Mouse (Mus musculus): ENCODE results near the gene Plod2. TPM values are rescaled to one million over a fixed set of nuclear protein-coding genes. Genes with fewer than 3 reads are reported as not detected.
A peak's percentile ranks its signal among the peaks of the same experiment; 100 is the strongest.

The Plod2 gene
- total RNA-seq, 2 experiments from 2014 or later = 95.6 to 128 TPM

DNA sequence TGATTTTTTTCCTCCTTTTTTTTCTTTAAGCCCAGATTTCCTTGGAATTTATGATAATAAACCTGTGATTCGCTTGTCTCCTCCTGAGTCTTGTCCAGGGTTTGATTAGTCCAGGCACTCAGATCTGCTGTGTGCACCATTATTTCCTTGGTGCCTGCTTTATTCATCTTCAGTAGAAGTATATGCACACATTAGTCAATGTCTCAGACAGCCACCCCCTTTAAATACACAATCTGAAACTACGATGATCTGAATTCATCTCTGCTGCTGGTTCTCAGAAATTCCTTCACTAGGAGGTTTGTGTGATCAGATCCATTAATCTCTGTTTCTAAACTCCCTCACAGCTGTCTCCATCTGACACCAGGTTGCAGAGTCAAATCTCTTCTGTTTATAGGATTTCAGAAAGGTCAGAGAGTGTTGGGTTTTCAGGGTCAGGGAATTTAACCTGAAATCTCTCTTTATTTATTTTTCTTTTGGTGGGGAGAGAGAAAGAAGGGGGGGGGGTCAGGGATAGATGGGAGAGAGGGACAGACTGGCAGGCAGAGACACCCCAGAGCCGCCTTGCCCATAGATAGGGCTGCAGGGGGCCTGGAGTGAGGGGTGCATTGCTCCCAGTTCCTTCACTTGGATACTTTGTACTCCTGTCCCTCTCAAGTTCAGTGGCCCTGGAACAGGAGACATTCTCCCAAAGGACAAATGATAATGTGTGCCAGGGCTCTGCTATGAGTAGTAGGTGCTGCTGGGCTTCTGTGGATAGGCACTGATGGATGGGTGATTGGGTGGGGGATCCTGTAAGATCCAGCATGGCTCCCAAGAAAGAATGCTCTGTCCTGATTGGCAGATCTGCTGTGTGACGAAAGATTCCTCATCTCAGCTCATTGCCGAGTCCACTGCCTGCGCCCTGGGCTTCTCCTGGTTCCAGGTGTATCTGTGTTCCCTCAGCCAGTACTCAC, 13.3 kb downstream of the Plod2 start:
- no peak for DNase-seq

DNA sequence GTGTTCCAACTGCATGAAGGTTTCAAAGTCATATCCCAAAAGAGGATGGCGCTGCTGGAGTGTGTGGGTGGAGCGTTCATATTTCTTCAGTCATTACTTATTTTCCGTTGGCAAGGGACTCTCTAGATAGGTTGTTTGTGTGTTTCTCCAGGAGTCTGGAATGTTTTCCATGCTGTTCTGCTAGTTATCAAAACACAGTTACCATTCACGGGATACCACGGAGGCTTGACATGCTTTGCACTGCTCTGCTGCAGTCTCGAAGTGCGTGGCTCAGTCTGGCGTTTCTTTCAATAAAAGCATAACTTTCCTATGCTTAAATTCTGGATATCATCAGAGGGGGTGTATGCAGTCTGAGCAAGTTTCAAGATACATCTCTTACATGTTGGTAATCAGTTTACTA, 17.7 kb downstream of the Plod2 start:
- no peak for DNase-seq

DNA sequence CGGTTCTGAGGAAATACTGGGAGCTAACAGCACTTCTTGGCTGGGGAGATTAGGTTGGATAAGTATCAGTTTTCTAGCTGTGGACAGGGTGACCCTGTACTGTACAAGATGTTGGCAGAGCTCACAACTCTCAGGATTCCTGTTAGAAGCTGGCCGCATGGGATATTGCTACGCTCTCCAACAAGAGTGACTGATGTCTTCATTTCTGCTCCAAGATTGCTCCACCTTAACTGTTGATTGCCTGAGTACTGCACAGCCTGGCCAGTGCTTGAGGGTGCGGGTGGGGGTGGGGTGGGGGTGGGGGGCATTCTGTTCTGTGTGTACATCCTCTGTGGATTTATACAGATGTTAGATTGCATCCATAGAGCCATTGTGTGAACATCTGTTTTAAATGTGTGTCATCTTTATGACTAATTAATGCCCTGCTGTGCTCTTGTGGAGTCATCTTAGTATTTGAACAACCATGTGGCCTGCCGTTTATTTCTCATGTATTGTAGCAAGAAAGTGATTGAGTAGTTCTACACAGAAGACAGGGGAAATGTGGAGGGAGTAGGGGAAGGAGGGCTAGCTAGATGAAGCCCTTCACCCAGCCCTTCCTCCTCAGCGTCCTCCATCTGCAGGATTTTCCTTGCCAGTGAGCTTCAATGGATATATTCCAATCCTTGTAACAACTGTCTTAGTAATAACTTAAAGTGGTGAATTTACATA, 19.0 kb downstream of the Plod2 start:
- peak; percentile 59 for DNase-seq

DNA sequence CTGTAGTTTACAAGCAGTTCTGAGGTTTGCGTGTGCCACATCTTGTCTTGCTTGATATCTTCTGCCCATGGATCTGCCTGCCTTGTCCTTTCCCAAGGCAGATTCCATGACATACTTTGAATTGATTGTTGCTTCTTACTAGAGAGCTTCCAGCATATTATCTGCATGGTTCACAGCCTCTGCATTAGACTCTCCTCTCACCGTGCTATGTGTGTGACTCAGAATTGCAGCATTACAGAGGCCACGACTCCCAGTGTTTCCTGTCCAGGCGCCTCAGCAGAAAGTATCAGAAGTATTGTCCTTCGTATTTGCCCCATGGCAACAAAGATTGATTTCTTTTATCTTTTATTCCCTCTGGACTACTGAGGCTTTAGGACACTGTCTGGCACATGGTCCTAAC, 20.4 kb downstream of the Plod2 start:
- DNase-seq = no peak

DNA sequence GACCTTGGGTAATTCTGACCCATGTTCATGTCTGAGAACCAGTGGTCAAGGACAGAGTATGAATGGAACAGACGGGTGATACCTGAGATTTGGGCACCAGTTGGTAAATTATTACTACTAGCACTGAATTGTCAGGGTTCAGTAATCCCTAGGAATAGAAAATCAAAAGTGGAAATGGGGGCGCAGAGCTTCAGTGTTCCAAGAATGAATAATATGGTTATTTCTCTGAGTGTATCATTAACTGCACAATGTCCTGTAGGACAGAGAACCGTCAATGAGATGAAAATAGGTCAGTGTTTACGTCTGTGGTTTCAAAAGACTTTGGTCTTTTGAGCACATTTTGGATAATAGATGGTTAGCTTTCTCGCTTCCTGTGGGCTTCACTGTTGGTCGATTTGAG, 21.3 kb downstream of the Plod2 start:
- no peak for DNase-seq

DNA sequence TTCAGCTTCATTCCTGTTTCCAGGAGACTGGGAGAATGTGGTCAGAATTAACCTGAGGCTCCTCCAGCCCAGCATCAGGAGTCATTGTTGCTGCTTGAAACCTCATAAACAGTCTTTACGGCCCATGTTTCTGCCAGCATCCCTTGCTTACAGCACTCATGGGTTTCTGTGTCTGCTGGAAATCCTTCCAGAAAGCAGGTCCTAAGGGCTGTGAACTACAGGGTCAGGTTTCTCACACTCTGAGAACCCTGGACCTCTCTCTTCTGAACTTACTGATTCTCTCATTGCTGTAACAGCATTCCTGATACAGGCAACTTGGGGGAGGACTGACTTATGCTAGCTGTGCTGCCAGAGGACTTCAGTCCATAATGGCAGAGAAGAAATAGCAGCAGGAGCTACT, 22.4 kb downstream of the Plod2 start:
- DNase-seq = no peak

DNA sequence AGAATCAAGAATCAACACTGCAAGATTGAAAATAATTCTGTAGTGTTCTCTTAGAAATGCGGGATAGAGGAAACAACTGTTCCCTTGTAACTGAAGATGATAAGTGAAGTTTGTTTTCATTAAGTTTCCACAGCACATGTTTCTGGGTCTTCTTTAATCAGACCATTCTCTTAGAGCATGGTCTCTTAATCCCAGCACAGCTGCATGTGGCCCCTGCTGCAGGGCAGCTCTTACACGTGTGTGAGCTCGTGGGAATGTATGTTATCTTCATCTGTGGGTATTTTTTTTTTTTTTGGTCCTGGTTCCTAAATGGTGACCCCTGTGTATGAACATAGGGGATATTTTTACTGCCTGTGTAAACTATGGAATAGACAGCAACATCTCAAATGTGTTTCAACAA, 24.2 kb downstream of the Plod2 start:
- no peak for DNase-seq

DNA sequence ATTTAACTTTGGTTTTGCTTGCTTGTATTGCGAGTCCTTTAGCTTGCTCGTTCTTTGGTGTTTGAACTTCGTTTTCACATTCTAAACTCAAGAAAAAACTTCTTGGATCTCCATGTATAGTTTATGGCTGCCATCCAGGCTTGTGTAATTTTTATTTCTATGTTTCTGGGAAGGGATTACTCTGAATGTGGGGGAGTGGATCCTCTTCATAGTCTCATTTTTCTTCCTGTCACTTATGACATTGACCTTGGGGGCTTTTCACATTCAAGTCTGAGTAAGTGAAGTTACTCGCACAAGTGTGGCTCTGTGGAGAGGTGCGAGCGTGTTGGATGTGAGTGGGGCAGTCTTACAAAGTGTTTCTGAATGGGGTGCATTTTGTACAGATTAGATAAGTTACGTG, 25.5 kb downstream of the Plod2 start:
- DNase-seq = no peak

DNA sequence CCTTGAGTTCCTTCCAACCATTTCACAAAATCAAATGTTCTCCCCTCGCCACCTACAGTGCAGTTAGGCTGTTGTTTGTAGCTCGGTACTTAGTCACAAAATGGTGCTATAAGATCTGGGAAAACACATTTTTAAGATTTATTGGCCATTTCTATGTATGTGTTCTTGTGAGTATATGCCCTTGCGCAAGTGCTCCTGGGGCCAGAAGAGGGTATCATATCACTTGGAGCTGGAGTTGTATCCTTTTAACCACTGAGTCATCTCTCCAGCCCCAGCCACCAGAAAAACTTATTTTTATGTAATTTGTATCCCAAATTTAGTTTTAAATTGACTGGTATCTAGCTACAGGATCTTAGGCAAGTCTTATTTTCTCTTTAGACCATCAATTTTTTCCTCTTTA, 26.8 kb downstream of the Plod2 start:
- DNase-seq = no peak

DNA sequence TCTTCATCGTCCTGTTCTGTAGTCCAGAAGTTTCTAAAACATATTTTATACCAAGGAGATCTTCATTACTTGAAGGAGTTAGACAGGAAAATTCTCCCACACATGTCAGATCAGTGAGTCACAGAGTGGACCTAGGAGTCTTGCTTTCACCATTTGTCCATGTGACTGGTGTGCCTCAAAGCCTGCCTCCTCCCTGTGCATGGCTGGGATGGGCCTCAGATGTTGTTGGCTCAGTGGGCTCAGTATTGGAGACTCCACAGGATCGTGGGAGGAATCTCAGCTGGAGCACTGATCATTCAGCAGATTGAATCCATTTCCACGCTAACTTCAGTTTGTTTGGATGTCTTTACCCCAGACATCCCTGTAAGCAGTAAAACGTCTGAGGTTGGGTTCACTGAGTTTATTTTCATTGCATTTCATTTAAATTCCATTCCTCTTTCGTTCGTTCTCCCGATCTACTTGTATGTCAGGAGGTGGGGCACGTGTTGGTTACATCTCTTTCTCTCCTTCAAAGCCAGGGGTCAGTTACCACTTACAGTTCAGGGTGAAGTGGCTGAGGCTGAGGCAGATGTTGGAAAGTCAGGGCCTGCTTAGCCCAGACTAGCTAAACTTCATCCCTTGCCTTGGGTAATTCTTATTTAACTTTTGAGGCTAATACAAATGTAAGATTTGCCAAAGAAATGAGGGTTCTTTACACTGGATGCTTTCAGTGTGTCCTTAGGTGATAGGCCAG, 30.5 kb downstream of the Plod2 start:
- DNase-seq = no peak

DNA sequence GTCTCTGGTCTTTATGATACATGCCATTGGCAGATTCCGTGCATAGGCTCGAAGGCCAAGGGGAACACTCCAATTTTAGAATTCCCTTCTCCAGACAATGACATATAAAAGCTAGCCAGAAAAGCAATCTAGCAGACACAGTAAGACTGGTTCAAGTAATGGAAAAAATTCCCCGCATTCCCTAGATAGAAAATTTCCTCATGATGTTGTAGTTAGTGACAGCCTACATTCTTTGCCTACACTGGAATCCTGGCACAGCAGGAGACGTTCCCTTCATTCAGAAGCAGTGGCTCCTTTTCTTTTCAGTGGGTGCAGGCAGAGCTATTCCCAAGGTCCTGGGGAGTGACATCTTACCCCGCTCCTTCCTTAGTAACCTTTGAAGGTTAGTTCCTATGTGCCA, 41.9 kb downstream of the Plod2 start:
- DNase-seq = no peak

DNA sequence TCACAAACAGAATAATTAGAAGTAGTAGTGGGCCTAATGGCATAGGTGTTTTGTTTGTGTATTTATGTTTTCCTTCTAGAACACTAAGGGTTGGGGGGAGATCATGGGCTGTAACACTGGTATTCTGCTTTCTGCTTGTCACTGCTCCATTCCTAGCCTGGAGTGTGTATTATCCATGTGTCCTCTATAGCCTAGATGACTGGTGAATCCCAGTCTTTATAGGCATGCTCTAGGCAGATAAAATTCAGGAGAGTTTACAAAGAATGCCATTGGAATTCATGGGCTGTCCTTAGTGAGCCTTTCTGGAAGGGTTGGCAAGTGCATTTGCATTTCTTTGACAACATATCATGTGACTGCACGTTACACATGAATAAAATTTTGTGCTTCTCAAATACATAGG, 44.0 kb downstream of the Plod2 start:
- no peak for DNase-seq

DNA sequence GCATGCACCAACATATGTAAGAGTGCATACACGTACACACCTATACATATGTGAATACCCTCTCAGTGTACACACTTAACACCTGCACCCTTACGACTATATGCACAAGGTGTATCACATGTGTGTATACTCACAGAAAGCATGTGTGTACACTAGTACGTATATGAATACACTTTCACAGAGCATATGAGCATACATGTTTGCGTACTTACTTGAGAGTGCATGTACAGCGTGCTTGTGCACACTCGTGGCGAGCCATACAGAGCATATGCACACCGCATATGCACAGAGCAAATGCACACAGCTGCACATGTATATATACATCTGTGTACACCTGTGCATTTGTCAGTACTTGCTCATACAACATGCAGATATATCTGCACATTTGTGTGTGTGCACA, 45.4 kb downstream of the Plod2 start:
- DNase-seq = no peak

DNA sequence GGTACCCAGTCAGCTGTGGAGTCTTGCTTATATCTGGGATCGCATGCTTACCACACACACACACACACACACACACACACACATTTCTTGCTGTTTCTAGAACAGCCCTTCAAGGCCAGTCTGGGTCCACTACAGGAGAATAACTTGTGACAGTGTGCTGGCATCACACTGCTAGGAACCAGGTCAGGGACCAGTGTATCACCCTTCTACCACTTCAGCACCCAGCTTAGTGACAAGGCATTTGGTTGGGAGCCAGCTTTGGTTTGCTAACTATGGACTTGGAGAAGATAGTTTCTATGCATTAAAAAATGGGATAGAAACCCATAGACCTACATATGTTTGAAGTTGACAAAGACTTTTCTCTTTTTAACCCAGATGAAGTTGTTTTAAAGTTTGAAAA, 46.2 kb downstream of the Plod2 start:
- peak; percentile 63 for DNase-seq

DNA sequence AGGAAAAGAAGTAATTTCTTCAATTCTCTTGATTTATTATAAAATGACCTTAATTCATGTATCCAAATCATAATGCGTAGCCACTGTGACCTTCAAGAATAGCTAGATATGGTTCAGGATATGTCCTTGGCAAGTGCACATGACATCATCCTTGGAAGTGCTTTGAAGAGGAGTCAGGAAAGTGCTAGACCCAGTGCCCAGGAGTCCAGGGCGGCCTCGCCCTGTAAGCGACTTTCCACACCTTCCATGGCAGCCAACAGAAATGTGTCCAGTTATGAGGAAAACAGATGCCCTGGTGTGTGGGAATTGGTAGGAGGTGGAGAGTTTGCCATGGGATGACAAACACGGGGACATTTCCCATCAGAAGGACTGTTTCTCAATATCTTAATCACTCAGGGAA, 47.0 kb downstream of the Plod2 start:
- DNase-seq = peak; percentile 52

DNA sequence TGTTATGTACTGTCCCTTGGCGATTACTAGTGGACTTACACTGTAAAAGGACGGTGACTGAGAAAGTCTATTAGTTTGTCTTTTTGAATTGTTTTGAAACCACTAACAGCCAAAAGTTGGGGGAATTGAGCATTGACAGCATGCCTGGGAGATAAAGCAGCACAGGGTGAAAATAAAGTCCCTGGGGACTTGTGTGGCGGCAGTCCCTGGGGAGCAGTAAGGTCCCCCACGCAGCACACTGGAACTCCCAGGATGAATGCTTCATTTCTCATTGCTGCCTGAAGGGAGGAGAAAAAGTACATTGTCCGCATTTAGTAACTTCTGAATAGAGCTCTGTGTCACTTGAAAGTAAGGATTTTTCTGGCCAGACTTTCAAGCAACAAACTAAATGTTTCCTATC, 49.5 kb downstream of the Plod2 start:
- DNase-seq = no peak

DNA sequence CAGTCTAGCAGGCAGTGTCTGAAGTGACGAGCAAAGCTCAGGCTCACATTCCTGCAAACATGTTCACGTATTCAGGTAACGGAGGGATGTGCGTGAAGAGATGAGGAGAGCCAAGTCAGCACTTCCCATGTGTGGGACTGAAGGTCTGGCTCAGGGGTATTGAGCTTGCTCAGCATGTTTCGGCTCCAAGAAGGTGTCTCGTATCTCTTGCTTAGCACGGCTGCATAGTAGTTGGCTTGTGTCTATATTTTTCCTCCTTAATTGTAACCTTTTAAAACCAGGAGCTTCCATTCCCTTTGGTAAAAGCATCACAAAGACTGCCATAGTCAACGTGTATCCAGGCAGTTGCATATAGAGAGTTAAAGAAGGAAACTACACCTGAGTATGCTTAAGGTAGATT, 50.7 kb downstream of the Plod2 start:
- no peak for DNase-seq

DNA sequence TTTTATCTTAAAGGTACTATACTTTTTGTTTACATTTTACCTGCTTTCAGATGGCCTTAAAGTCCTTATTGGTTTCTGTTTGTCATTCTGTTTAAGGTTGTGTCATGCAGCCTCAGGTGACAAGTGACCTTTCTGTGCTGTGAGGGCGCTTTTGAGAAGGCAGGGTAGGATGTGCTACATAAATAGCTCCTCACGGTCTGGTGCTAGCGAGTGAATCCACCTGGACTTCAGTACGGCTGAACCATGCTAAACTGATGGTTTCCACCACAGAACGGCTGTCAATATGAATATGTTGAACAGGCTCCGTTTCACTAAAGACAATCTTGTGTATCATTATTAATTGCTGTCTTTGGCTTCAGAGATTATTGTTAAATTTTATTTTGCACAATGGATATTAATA, 52.5 kb downstream of the Plod2 start:
- no peak for DNase-seq

DNA sequence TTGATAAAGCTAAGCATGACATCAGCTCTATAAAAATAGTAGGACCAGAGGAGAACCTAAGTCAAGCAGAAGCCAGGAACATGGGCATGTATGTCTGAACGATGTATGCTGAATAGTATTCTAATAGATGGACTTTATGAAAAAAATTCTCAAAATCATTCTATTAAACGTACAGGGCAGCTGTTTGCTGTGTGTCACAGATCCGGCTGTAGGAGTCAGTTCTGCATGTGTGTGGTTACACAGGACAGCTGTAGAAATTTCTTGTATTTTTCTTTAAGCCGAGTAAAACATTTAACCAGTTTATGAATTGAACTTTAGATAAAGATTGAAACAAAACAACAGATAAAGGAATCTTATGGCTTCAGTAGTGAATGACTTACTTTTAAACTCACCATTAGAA, 53.3 kb downstream of the Plod2 start:
- no peak for DNase-seq

DNA sequence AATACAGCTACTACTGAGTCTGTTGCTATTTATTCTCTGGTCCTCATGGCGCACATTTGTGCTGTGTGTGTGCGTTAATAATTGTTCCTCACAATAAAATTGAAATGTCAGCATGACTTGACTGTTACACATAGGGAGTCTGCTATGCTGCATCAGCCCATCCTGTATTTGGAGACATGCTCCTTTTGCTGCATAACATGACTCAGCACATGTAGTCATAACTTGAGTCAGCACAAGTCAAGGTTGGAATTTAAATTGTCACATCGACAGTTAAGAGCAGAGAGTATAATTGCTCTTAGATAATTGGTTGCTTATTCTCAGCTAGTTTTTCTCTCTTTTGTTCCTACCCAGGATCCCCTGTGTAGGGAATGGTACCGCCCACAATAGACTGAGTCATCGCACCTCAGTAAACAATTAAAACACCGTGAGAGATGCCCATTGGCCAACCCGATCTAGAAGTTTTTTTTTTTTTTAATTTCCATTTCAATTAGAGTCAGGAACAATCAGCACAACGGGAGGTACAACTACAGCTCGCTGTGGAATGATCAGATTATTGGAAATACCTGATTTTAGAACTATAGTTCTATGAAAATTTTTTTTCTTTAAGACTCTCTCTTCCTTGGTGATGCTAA, 55.0 kb downstream of the Plod2 start:
- no peak for DNase-seq

DNA sequence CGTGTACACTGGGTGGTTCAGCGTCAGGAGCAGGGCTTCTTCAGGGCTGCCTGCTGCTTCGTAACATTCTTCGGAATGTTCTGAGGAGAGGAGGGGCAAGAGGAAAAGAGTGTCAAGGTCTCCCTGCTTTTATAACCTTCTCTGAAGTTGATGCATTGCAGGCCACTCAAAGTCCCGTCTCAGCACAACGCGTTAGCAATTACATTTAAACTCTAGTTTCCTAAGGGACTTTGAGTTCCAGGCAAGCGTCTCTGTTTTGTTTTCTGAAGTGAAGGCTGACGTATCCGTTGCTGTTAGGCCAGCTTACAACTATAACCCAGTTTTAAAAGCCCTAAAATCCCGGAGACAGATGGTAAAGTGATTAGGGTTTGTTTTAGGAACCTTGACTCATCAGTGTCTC, 55.8 kb downstream of the Plod2 start:
- peak; percentile 34 for DNase-seq

DNA sequence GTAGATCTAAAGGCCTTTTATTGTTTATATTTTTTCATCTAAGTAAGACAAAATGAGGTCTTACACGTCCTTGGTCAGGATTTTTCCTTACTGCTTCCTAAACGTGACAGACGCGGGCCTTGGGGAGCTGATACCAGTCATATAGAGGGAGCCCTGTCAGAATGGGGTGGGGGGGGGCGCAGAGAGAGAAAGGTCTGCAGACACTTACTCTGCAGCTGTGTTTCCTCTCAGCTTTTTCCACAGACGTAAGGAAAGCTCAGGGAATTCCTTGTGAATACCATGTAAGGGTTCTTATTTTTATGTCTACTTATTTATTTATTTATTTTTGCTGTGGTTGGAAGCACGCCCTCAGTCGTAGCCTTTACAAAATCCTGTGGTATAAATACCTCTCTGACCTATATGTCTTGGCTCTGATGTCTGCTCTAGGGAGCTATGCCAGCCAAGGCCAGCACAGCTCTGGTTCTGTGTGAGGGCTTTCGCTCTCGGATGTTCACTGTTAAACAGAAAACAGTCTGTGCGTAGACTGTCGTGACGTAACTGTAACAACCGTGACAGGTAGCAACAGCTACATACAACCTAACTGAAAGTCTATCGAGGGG, 58.0 kb downstream of the Plod2 start:
- no peak for DNase-seq

All from adrenal gland, postnatal 10 days (tissue).